Mouse (Mus musculus): ENCODE measurements around the gene Gm7697.
A peak's percentile ranks its signal among the peaks of the same experiment; 100 is the strongest.
"Not testable (repeated sequence)": the region's sequence is repeated elsewhere in the genome, so short reads cannot be mapped to it uniquely, and the experiment has no call there.

Gm7697 gene

DNA sequence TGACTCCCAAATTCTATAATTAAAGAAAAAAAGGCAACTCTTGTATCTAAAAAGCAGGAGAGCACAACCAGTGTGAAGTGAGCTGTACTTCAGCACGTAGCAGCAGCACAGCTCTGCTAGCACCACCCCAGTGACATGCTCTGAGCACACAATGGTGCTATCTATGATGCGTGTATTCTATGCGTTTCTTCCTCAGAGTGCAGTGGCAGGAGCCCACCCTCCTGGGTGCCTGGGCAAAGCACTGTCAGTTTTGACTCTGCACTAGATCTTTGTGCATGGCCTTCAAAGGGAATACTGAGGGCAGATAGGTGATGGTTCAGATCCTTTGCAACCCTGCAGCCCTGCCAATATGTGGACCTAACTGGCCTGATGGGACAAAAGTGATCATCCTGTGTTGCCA, at the start of gene Gm7697:
Gene Gm7697 (minus strand): TSS at position 101 of the 400 bp plus-strand sequence.
- DNase-seq (ENCODE audit: low spot score in 2 of 2) = not testable (repeated sequence)

DNA sequence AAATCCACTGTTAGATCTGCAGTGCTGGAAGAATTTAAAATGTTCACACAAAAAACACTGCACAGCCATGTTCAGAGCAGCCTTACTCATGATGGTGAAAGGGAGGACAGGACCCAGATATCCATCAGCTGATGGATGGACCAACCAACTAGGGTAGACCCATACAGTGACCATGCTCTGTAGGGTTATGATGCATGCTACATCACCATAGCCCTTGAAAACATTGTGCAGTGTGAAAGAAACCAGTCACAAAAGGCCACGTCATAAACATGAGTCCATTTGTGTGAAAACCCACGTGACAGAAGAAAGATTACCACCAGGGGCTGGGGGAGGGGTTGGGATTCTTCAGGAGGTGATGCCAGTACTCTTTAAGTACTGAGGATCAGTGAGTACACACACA, 28.5 kb upstream of the Gm7697 start:
- not testable (repeated sequence) for DNase-seq (ENCODE audit: low spot score in 2 of 2)

DNA sequence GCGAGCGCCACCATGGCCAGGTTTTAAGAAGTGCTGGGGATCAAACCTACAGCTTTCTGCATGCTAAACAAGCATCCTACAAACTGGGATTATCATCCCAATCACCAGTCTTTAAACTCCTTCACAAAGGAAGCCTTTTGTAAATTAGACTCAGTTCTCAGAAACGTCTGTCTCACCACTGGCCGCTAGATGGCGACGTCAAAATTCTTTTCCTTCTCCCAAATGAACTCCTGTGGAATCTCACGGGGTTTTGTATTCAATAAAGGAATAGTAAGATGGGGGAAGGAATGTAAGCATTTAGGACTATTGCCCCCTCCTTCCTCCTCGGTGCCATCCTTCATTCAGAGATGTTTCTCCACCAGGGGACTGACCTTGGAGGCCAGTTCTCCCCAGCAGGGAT, 26.8 kb upstream of the Gm7697 start:
- peak; percentile 54 to 59 for DNase-seq (ENCODE audit: low spot score in 2 of 2)

- DNase-seq (ENCODE audit: low spot score in 2 of 2) = not testable (repeated sequence)
Observed at GRCm38 (mm10) chr8:69548114-69548513, 25.3 kb upstream of the Gm7697 start.

- not testable (repeated sequence) for DNase-seq (ENCODE audit: low spot score in 2 of 2)
Observed at GRCm38 (mm10) chr8:69547208-69547607, 24.4 kb upstream of the Gm7697 start.

DNA sequence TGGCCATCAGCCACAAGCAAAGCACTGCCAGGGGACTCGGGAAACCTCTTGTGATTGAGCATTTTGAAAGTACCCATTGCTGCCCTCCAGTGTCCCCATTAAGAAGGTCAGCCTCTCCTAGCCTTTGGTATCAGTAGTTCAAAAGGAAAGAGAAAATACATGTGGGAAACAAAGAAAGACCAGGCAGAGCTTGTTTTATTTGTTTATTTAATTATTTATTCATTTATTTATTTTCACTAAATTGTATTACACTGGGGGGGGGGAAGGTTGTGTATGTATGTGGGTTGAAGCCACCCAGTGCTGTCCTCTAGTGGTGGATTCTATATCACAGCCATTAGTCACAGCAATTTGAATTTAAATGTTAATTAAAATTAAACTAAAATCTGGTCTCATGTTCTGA, 22.2 kb upstream of the Gm7697 start:
- DNase-seq (ENCODE audit: low spot score in 2 of 2) = not testable (repeated sequence)

GRCm38 (mm10) chr8:69544511-69544910, 21.7 kb upstream of the Gm7697 start:
- DNase-seq (ENCODE audit: low spot score in 2 of 2) = not testable (repeated sequence)

GRCm38 (mm10) chr8:69543984-69544383, 21.2 kb upstream of the Gm7697 start:
- not testable (repeated sequence) for DNase-seq (ENCODE audit: low spot score in 2 of 2)

- not testable (repeated sequence) for DNase-seq (ENCODE audit: low spot score in 2 of 2)
Observed at GRCm38 (mm10) chr8:69540764-69541163, 18.0 kb upstream of the Gm7697 start.

DNA sequence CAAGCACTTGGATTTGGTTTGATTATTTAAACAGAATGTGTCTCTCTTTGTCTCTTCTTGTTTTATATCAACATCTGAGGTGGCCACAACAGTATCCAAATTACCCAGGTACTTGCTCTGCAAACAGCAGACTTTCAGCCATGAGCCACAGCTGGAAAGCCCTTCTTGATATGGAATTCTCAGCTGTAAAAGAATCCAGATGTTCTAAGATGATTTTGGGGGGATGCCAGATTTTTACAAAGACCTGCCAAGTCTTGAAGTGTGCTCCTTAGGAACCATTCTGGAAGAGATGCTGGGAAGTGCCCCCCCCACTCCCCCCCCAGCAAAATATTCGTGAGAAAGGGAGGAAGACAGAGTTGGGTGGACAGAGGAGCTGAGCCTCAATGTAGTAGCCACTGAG, 17.6 kb upstream of the Gm7697 start:
- DNase-seq (ENCODE audit: low spot score in 2 of 2) = not testable (repeated sequence)

GRCm38 (mm10) chr8:69474946-69475345, 47.8 kb downstream of the Gm7697 start:
- not testable (repeated sequence) for DNase-seq (ENCODE audit: low spot score in 2 of 2)

GRCm38 (mm10) chr8:69453465-69453864, 69.3 kb downstream of the Gm7697 start, which contains the start of gene Gm9495:
Gene Gm9495 (minus strand): TSS chr8:69453565.
- DNase-seq (ENCODE audit: low spot score in 2 of 2) = not testable (repeated sequence)

All from frontal cortex, postnatal 25 days (tissue).